Mouse (Mus musculus): ENCODE data around the gene Plk2. TPM values are rescaled to one million over a fixed set of nuclear protein-coding genes. Genes with fewer than 3 reads are reported as not detected.
"Not testable (repeated sequence)": the region's sequence is repeated elsewhere in the genome, so short reads cannot be mapped to it uniquely, and the experiment has no call there.

Gene Plk2
- total RNA-seq (2021) = 1 to 10 TPM; 3.6 to 6.5 TPM
- long read RNA-seq, experiment 1, transcript Plk2-201 (14 exons, 2,800 nt) = major isoform, 11 of 11 reads
- long read RNA-seq, experiment 1, partial matches to known transcripts = 0 of 11 reads
- long read RNA-seq, experiment 1, other reads (novel, unspliced or antisense) = 0 of 11 reads
- long read RNA-seq, experiment 2, transcript Plk2-201 (14 exons, 2,800 nt) = major isoform, 15 of 16 reads
- long read RNA-seq, experiment 2, partial matches to known transcripts = 0 of 16 reads
- long read RNA-seq, experiment 2, other reads (novel, unspliced or antisense) = 1 of 16 reads

GRCm38 (mm10) chr13:110394291-110395178 lies at the start of gene Plk2:
TSS of gene Plk2 (plus strand) at chr13:110395046.
- TF ChIP-seq CTCF (IDR thresholded peaks at IDR 0.05) = peak; percentile 68
- peak within 1 kb of the TSS; percentile 86 for H3K27ac ChIP-seq
- intact Hi-C loops (cut with DNase I) = loop anchor here (5.0 to 10.0 kb wide), 3 partner anchors 168 to 470 kb away; no protein-coding TSS in a partner anchor

GRCm38 (mm10) chr13:110346707-110347106 lies 48.1 kb upstream of the Plk2 start:
- no peak overlapping the region for H3K27ac ChIP-seq
- no peak for DNase-seq
- no peak for TF ChIP-seq CTCF (IDR thresholded peaks at IDR 0.05)
- intact Hi-C loops (cut with DNase I) = no loop called here
- H3K4me3 ChIP-seq = no peak overlapping the region

More at GRCm38 (mm10) chr13:110394291-110395178, at the start of gene Plk2:
- DNase-seq = peak; percentile 94
- peak within 1 kb of the TSS; percentile 86 for H3K4me3 ChIP-seq

GRCm38 (mm10) chr13:110351051-110351450 lies 43.8 kb upstream of the Plk2 start:
- no peak overlapping the region for H3K27ac ChIP-seq
- no peak overlapping the region for H3K4me3 ChIP-seq
- no peak for TF ChIP-seq CTCF (IDR thresholded peaks at IDR 0.05)
- intact Hi-C loops (cut with DNase I) = no loop called here
- no peak for DNase-seq

GRCm38 (mm10) chr13:110356941-110357340 lies 37.9 kb upstream of the Plk2 start, which contains the start of gene Gapt:
TSS of gene Gapt (minus strand) at chr13:110357199.
- TF ChIP-seq CTCF (IDR thresholded peaks at IDR 0.05) = no peak
- no peak for DNase-seq
- H3K4me3 ChIP-seq = no peak within 1 kb of the TSS
- intact Hi-C loops (cut with DNase I) = no loop called here
- H3K27ac ChIP-seq = no peak within 1 kb of the TSS

GRCm38 (mm10) chr13:110363722-110364121 lies 31.1 kb upstream of the Plk2 start:
- TF ChIP-seq CTCF (IDR thresholded peaks at IDR 0.05) = no peak
- no peak overlapping the region for H3K4me3 ChIP-seq
- DNase-seq = no peak
- no peak overlapping the region for H3K27ac ChIP-seq
- intact Hi-C loops (cut with DNase I) = no loop called here

- no peak for TF ChIP-seq CTCF (IDR thresholded peaks at IDR 0.05)
- Histone ChIP-seq H3K27ac (no peak overlapping the region), H3K4me3 (no peak overlapping the region)
- intact Hi-C loops (cut with DNase I) = no loop called here
- no peak for DNase-seq
Measured at GRCm38 (mm10) chr13:110366477-110366876, 28.4 kb upstream of the Plk2 start.

- H3K4me3 ChIP-seq = no peak overlapping the region
- no peak for DNase-seq
- no peak for TF ChIP-seq CTCF (IDR thresholded peaks at IDR 0.05)
- intact Hi-C loops (cut with DNase I) = loop anchor here (1.0 kb wide), 1 partner anchor 306 kb away; no protein-coding TSS in a partner anchor
- no peak overlapping the region for H3K27ac ChIP-seq
Measured at GRCm38 (mm10) chr13:110367961-110368555, 26.8 kb upstream of the Plk2 start.

- not testable (repeated sequence) for H3K27ac ChIP-seq, H3K4me3 ChIP-seq
- peak; percentile 94 for TF ChIP-seq CTCF (IDR thresholded peaks at IDR 0.05)
- intact Hi-C loops (cut with DNase I) = loop anchor here (1.0 kb wide), 1 partner anchor 306 kb away; no protein-coding TSS in a partner anchor
- DNase-seq = peak; percentile 32
Measured at GRCm38 (mm10) chr13:110368556-110369040, 26.2 kb upstream of the Plk2 start.

- no peak for TF ChIP-seq CTCF (IDR thresholded peaks at IDR 0.05)
- no peak for DNase-seq
- Histone ChIP-seq H3K4me3 (no peak overlapping the region), H3K27ac (no peak overlapping the region)
- intact Hi-C loops (cut with DNase I) = no loop called here
Measured at GRCm38 (mm10) chr13:110369673-110370072, 25.2 kb upstream of the Plk2 start.

GRCm38 (mm10) chr13:110382447-110382901 lies 12.4 kb upstream of the Plk2 start:
- intact Hi-C loops (cut with DNase I) = loop anchor here (1.0 to 2.0 kb wide), 2 partner anchors 856 to 1030 kb away; no protein-coding TSS in a partner anchor
- no peak for DNase-seq
- H3K4me3 ChIP-seq = no peak overlapping the region
- no peak overlapping the region for H3K27ac ChIP-seq
- TF ChIP-seq CTCF (IDR thresholded peaks at IDR 0.05) = peak; percentile 73

GRCm38 (mm10) chr13:110384514-110384913 lies 10.3 kb upstream of the Plk2 start:
- Histone ChIP-seq H3K27ac (no peak overlapping the region), H3K4me3 (no peak overlapping the region)
- no peak for TF ChIP-seq CTCF (IDR thresholded peaks at IDR 0.05)
- DNase-seq = no peak
- intact Hi-C loops (cut with DNase I) = no loop called here

- no peak overlapping the region for H3K27ac ChIP-seq
- DNase-seq = peak; percentile 43
- intact Hi-C loops (cut with DNase I) = loop anchor here (1.0 to 10.0 kb wide), 3 partner anchors 303 to 846 kb away; no protein-coding TSS in a partner anchor
- no peak overlapping the region for H3K4me3 ChIP-seq
- peak; percentile 91 for TF ChIP-seq CTCF (IDR thresholded peaks at IDR 0.05)
Measured at GRCm38 (mm10) chr13:110392210-110392609, 2.6 kb upstream of the Plk2 start.

Data from gastrocnemius, adult 2 months (tissue).